Mouse (Mus musculus): ENCODE results near the gene Shkbp1. TPM values are rescaled to one million over a fixed set of nuclear protein-coding genes. Genes with fewer than 3 reads are reported as not detected.

The Shkbp1 gene
- polyA plus RNA-seq, 1 experiment from 2014 or later, result 47.4 TPM

DNA sequence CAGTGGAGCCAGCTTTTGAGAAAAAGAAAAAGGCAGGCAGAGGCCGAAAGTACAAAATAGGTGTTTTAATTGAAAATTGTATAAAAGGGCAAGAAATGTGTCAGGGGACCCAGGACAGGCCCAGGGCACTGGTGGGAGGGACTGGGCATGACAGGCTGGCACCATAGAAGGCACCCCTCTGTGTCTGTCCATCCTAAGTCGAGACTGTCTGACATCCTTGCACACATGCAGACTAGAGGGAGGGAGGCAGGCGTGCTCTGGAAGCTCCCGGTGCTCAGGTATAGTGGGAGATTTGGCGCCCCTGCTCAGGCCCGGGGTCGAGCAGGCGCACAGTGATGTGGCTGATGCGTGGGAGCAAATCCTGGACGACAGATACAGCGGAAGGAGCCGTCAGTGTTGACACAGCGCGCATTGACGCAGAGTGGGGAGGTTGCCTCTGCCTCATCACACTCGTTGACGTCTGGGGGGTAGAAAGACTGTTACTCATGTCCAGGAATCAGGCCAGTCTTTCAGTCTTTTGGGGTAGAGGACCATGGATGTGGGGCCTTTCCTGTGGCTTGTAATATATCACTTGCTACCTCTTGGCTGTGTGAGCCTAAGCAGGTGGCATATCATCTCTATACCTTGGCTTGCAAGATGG is 50.6 kb downstream of the Shkbp1 start:
- Histone ChIP-seq H3K27ac (ENCODE audit: low read length) (no peak overlapping the region), H3K27me3 (ENCODE audit: control insufficient read depth, insufficient read depth, low read depth, low read length) (no peaks in the 10 kb centered on the region), H3K4me2 (ENCODE audit: low read length) (no peak overlapping the region), H3K4me3 (ENCODE audit: low read depth, low read length) (no peak overlapping the region), H3K4me1 (ENCODE audit: control insufficient read depth, insufficient read depth, low read length) (peaks cover under 1% of the 10 kb centered on the region; the same call in 1 of the 2 replicates), H3K9ac (ENCODE audit: low read depth, low read length) (no peak overlapping the region), H3K9me3 (replicated peaks; ENCODE audit: control insufficient read depth, low read length, poor library complexity, severe bottlenecking) (no peaks in the 10 kb centered on the region), H3K36me3 (ENCODE audit: control insufficient read depth, insufficient read depth, low read length) (no peaks in the 10 kb centered on the region)
- no peak for ATAC-seq
- 84% methylated on average over 17 of the region's 17 CpGs for WGBS

- no peaks in the 10 kb centered on the region for H3K4me1 ChIP-seq (ENCODE audit: control insufficient read depth, insufficient read depth, low read length)
- H3K36me3 ChIP-seq (ENCODE audit: control insufficient read depth, insufficient read depth, low read length), result no peaks in the 10 kb centered on the region
- H3K4me3 ChIP-seq (ENCODE audit: low read depth, low read length), result no peak overlapping the region
- H3K27me3 ChIP-seq (ENCODE audit: control insufficient read depth, insufficient read depth, low read depth, low read length), result no peaks in the 10 kb centered on the region
- no peaks in the 10 kb centered on the region for H3K9me3 ChIP-seq (replicated peaks; ENCODE audit: control insufficient read depth, low read length, poor library complexity, severe bottlenecking)
- H3K27ac ChIP-seq (ENCODE audit: low read length), result no peak overlapping the region
- 12% methylated on average over 11 of the region's 11 CpGs for WGBS
- ATAC-seq, result no peak
- no peak overlapping the region for H3K4me2 ChIP-seq (ENCODE audit: low read length)
- no peak overlapping the region for H3K9ac ChIP-seq (ENCODE audit: low read depth, low read length)
These were observed 53.6 kb downstream of the Shkbp1 start for GRCm38 (mm10) chr7:27302172-27302571.

GRCm38 (mm10) chr7:27300801-27301200 is 55.0 kb downstream of the Shkbp1 start:
- WGBS, result 76% methylated on average over 5 of the region's 5 CpGs
- no peak overlapping the region for H3K27ac ChIP-seq (ENCODE audit: low read length)
- ATAC-seq, result no peak
- H3K9ac ChIP-seq (ENCODE audit: low read depth, low read length), result no peak overlapping the region
- no peak overlapping the region for H3K4me3 ChIP-seq (ENCODE audit: low read depth, low read length)
- H3K36me3 ChIP-seq (ENCODE audit: control insufficient read depth, insufficient read depth, low read length), result no peaks in the 10 kb centered on the region
- H3K27me3 ChIP-seq (ENCODE audit: control insufficient read depth, insufficient read depth, low read depth, low read length), result no peaks in the 10 kb centered on the region
- no peak overlapping the region for H3K4me2 ChIP-seq (ENCODE audit: low read length)
- H3K9me3 ChIP-seq (replicated peaks; ENCODE audit: control insufficient read depth, low read length, poor library complexity, severe bottlenecking), result no peaks in the 10 kb centered on the region
- H3K4me1 ChIP-seq (ENCODE audit: control insufficient read depth, insufficient read depth, low read length), result no peaks in the 10 kb centered on the region

- no peak for ATAC-seq
- H3K27me3 ChIP-seq (ENCODE audit: control insufficient read depth, insufficient read depth, low read depth, low read length), result no peaks in the 10 kb centered on the region
These were observed 55.5 kb downstream of the Shkbp1 start for GRCm38 (mm10) chr7:27300351-27300750.

DNA sequence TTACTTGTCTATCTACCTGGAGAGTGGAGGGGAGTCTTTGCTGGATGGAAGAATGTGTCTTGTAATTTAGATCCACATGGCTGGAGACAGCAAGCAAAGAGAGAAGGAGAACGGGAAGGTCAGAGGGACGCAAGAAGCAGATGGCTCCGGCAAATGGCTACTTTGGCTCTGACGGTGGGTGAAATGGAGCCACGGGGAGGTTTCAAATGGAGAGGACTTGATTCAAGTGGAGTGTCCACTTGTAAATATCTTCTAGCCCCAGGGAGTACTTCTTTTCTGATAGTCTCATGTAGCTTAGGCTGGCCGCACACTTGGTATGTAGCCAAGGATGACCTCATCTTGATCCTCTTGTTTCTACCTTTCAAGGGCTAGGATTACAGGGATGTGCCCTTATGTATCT is 57.0 kb downstream of the Shkbp1 start:
- Histone ChIP-seq H3K27me3 (ENCODE audit: control insufficient read depth, insufficient read depth, low read depth, low read length) (no peaks in the 10 kb centered on the region), H3K9me3 (replicated peaks; ENCODE audit: control insufficient read depth, low read length, poor library complexity, severe bottlenecking) (no peaks in the 10 kb centered on the region), H3K4me3 (ENCODE audit: low read depth, low read length) (no peak overlapping the region), H3K4me2 (ENCODE audit: low read length) (no peak overlapping the region), H3K36me3 (ENCODE audit: control insufficient read depth, insufficient read depth, low read length) (no peaks in the 10 kb centered on the region), H3K27ac (ENCODE audit: low read length) (no peak overlapping the region), H3K4me1 (ENCODE audit: control insufficient read depth, insufficient read depth, low read length) (no peaks in the 10 kb centered on the region), H3K9ac (ENCODE audit: low read depth, low read length) (no peak overlapping the region)
- no peak for ATAC-seq
- 90% methylated on average over 6 of the region's 6 CpGs for WGBS

More at GRCm38 (mm10) chr7:27300351-27300750, 55.5 kb downstream of the Shkbp1 start:
- Histone ChIP-seq H3K4me1 (ENCODE audit: control insufficient read depth, insufficient read depth, low read length) (no peaks in the 10 kb centered on the region), H3K27ac (ENCODE audit: low read length) (no peak overlapping the region), H3K36me3 (ENCODE audit: control insufficient read depth, insufficient read depth, low read length) (no peaks in the 10 kb centered on the region), H3K9me3 (replicated peaks; ENCODE audit: control insufficient read depth, low read length, poor library complexity, severe bottlenecking) (no peaks in the 10 kb centered on the region), H3K9ac (ENCODE audit: low read depth, low read length) (no peak overlapping the region), H3K4me3 (ENCODE audit: low read depth, low read length) (no peak overlapping the region), H3K4me2 (ENCODE audit: low read length) (no peak overlapping the region)
- WGBS, result 89% methylated on average over 4 of the region's 4 CpGs

DNA sequence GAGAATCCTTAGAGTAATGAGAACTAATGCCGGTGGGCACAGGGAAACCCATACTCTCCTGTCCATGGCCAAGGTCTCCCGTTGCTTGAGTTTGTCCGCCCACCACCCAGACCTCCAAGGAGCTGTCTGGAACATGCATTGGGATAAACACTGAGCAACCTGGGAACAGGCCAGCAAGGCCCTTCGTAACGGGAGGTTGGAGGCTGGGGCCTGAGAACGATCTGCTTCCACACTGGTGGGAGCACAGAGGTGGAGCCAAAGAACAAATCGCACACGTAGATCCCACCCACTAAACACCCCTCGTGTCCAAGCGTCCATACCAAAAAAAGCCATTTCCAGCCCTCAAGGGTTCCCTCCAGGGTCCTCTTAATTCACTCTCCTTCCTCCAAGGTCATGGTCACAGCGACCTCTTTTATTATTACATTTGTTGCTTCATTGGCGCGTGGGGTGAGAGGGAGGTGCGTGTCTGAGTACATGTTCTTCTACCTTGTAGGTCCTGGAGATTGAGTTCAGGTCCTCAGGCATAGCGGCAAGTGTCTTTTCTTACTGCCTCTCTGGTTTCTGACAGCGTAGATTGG is 57.7 kb downstream of the Shkbp1 start:
- no peaks in the 10 kb centered on the region for H3K9me3 ChIP-seq (replicated peaks; ENCODE audit: control insufficient read depth, low read length, poor library complexity, severe bottlenecking)
- no peak overlapping the region for H3K27ac ChIP-seq (ENCODE audit: low read length)
- no peak overlapping the region for H3K4me3 ChIP-seq (ENCODE audit: low read depth, low read length)
- H3K4me2 ChIP-seq (ENCODE audit: low read length), result no peak overlapping the region
- whole genome bisulfite sequencing, result 90% methylated on average over 16 of the region's 16 CpGs
- no peak for ATAC-seq
- no peaks in the 10 kb centered on the region for H3K27me3 ChIP-seq (ENCODE audit: control insufficient read depth, insufficient read depth, low read depth, low read length)
- H3K9ac ChIP-seq (ENCODE audit: low read depth, low read length), result no peak overlapping the region
- H3K4me1 ChIP-seq (ENCODE audit: control insufficient read depth, insufficient read depth, low read length), result no peaks in the 10 kb centered on the region
- no peaks in the 10 kb centered on the region for H3K36me3 ChIP-seq (ENCODE audit: control insufficient read depth, insufficient read depth, low read length)

- WGBS, result 92% methylated on average over 4 of the region's 4 CpGs
- Histone ChIP-seq H3K27ac (ENCODE audit: low read length) (no peak overlapping the region), H3K4me2 (ENCODE audit: low read length) (no peak overlapping the region), H3K27me3 (ENCODE audit: control insufficient read depth, insufficient read depth, low read depth, low read length) (no peaks in the 10 kb centered on the region), H3K4me3 (ENCODE audit: low read depth, low read length) (no peak overlapping the region), H3K9ac (ENCODE audit: low read depth, low read length) (no peak overlapping the region), H3K36me3 (ENCODE audit: control insufficient read depth, insufficient read depth, low read length) (no peaks in the 10 kb centered on the region), H3K4me1 (ENCODE audit: control insufficient read depth, insufficient read depth, low read length) (no peaks in the 10 kb centered on the region), H3K9me3 (replicated peaks; ENCODE audit: control insufficient read depth, low read length, poor library complexity, severe bottlenecking) (no peaks in the 10 kb centered on the region)
- ATAC-seq, result no peak
These were observed 59.3 kb downstream of the Shkbp1 start for GRCm38 (mm10) chr7:27296518-27296917.

DNA sequence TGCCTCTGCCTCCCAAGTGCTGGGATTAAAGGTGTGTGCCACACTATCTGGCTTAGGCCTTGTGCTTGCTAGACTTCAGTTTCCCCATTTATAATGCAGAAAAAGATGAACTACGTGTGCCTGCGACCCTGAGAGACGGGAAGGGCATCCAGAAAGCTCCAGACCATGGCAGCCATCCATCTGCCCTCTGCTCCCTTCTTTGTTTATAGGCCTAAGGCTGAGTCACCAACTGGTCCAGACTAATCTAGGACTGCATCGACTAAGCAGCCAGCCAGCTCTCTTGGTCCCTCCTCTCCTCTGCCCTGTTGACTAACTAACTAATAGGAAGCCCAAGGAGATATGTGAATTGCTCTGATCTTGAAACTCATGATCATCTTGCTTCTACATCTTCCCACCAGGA is 59.9 kb downstream of the Shkbp1 start:
- Histone ChIP-seq H3K27ac (ENCODE audit: low read length) (no peak overlapping the region), H3K4me2 (ENCODE audit: low read length) (no peak overlapping the region), H3K9ac (ENCODE audit: low read depth, low read length) (no peak overlapping the region), H3K4me1 (ENCODE audit: control insufficient read depth, insufficient read depth, low read length) (no peaks in the 10 kb centered on the region), H3K36me3 (ENCODE audit: control insufficient read depth, insufficient read depth, low read length) (no peaks in the 10 kb centered on the region), H3K27me3 (ENCODE audit: control insufficient read depth, insufficient read depth, low read depth, low read length) (no peaks in the 10 kb centered on the region), H3K9me3 (replicated peaks; ENCODE audit: control insufficient read depth, low read length, poor library complexity, severe bottlenecking) (no peaks in the 10 kb centered on the region), H3K4me3 (ENCODE audit: low read depth, low read length) (no peak overlapping the region)
- WGBS, result 88% methylated on average over 4 of the region's 4 CpGs
- no peak for ATAC-seq
